Mouse (Mus musculus) B cell, adult 2 months (primary cell): Measurements from ENCODE around the gene Col5a2.
"Not testable (repeated sequence)": the region's sequence is repeated elsewhere in the genome, so short reads cannot be mapped to it uniquely, and the experiment has no call there.

Experiments
- DNase-seq, 2 experiments: peaks; one replicate each; pipeline ENCODE4 v3.0.0; 2022

Gene Col5a2

GRCm38 (mm10) chr1:45502865-45503332, at the start of gene Col5a2:
TSS of gene Col5a2 (minus strand) at chr1:45503282.
- DNase-seq, result no peak

GRCm38 (mm10) chr1:45550531-45550930, 47.4 kb upstream of the Col5a2 start:
- DNase-seq, result no peak

GRCm38 (mm10) chr1:45541888-45542287, 38.8 kb upstream of the Col5a2 start:
- DNase-seq, result no peak

GRCm38 (mm10) chr1:45541161-45541560, 38.1 kb upstream of the Col5a2 start:
- DNase-seq, result no peak

GRCm38 (mm10) chr1:45531486-45531885, 28.4 kb upstream of the Col5a2 start:
- DNase-seq, result no peak

- DNase-seq, result not testable (repeated sequence)
Measured at GRCm38 (mm10) chr1:45527476-45527875, 24.4 kb upstream of the Col5a2 start.

GRCm38 (mm10) chr1:45523601-45524000, 20.5 kb upstream of the Col5a2 start:
- no peak for DNase-seq

- DNase-seq, result no peak
Measured at GRCm38 (mm10) chr1:45521486-45521885, 18.4 kb upstream of the Col5a2 start.

- DNase-seq, result no peak
Measured at GRCm38 (mm10) chr1:45502241-45502741, 791 bp downstream of the Col5a2 start.

GRCm38 (mm10) chr1:45501437-45501836, 1.6 kb downstream of the Col5a2 start:
- no peak for DNase-seq

GRCm38 (mm10) chr1:45500456-45500855, 2.6 kb downstream of the Col5a2 start:
- DNase-seq, result no peak

- DNase-seq, result no peak
Measured at GRCm38 (mm10) chr1:45495025-45495424, 8.1 kb downstream of the Col5a2 start.

- no peak for DNase-seq
Measured at GRCm38 (mm10) chr1:45492130-45492723, 10.9 kb downstream of the Col5a2 start.

- no peak for DNase-seq
Measured at GRCm38 (mm10) chr1:45490451-45490850, 12.6 kb downstream of the Col5a2 start.

GRCm38 (mm10) chr1:45488291-45488690, 14.8 kb downstream of the Col5a2 start:
- no peak for DNase-seq

GRCm38 (mm10) chr1:45483001-45483400, 20.1 kb downstream of the Col5a2 start:
- DNase-seq, result no peak

GRCm38 (mm10) chr1:45481876-45482275, 21.2 kb downstream of the Col5a2 start:
- DNase-seq, result no peak

GRCm38 (mm10) chr1:45479087-45479486, 24.0 kb downstream of the Col5a2 start:
- DNase-seq, result no peak

- DNase-seq, result no peak
Measured at GRCm38 (mm10) chr1:45472751-45473150, 30.3 kb downstream of the Col5a2 start.

- DNase-seq, result no peak
Measured at GRCm38 (mm10) chr1:45460767-45461166, 42.3 kb downstream of the Col5a2 start.

GRCm38 (mm10) chr1:45455763-45456162, 47.3 kb downstream of the Col5a2 start:
- no peak for DNase-seq

- no peak for DNase-seq
Measured at GRCm38 (mm10) chr1:45448856-45449255, 54.2 kb downstream of the Col5a2 start.

- no peak for DNase-seq
Measured at GRCm38 (mm10) chr1:45431922-45432321, 71.2 kb downstream of the Col5a2 start.

- DNase-seq, result no peak
Measured at GRCm38 (mm10) chr1:45430520-45430919, 72.6 kb downstream of the Col5a2 start.

GRCm38 (mm10) chr1:45429145-45429544, 73.9 kb downstream of the Col5a2 start:
- not testable (repeated sequence) for DNase-seq
